Mouse (Mus musculus) intestine, embryonic 15.5 days (tissue): ENCODE measurements at regions not wholly inside any gene's neighbourhood (a gene's known extent, or its start where the extent isn't known, plus 50 kb on each side); places are given as distances from the start of the nearest gene placed in this dataset.
"Not testable (repeated sequence)": the region's sequence is repeated elsewhere in the genome, so short reads cannot be mapped to it uniquely, and the experiment has no call there.

Experiments used
- ATAC-seq: fragments of 200-750 bp; cut with Nextera tagmentation; 2 replicates; pipeline ENCODE4 v1.8.0; 2017; ENCODE audit warnings: moderate TSS enrichment, moderate library complexity
- H3K27ac ChIP-seq: fragments of 300-500 bp; sonication (generic); 2 replicates; pipeline ENCODE4 v1.5.1; 2015; ENCODE audit warnings: mild to moderate bottlenecking, inconsistent platforms
- H3K27me3 ChIP-seq: fragments of 300-500 bp; sonication (generic); replicated peaks from 2 replicates; pipeline ENCODE4 v1.6.1; 2015; ENCODE audit warnings: inconsistent platforms
- H3K36me3 ChIP-seq: fragments of 300-500 bp; sonication (generic); 2 replicates; pipeline ENCODE4 v1.6.1; 2015; ENCODE audit warnings: inconsistent platforms
- H3K4me1 ChIP-seq: fragments of 300-500 bp; sonication (generic); replicated peaks from 2 replicates; pipeline ENCODE4 v1.6.1; 2015; ENCODE audit warnings: inconsistent platforms
- H3K4me2 ChIP-seq: fragments of 300-500 bp; sonication (generic); replicated peaks from 2 replicates; pipeline ENCODE4 v1.6.1; 2015; ENCODE audit warnings: mild to moderate bottlenecking, inconsistent platforms
- H3K4me3 ChIP-seq: fragments of 300-500 bp; sonication (generic); replicated peaks from 2 replicates; pipeline ENCODE4 v1.5.1; 2015; ENCODE audit warnings: inconsistent platforms
- H3K9ac ChIP-seq: fragments of 300-500 bp; sonication (generic); 2 replicates; pipeline ENCODE4 v1.6.1; 2015; ENCODE audit warnings: inconsistent platforms
- H3K9me3 ChIP-seq: fragments of 300-500 bp; sonication (generic); 2 replicates; pipeline ENCODE4 v1.6.1; 2016; ENCODE audit warnings: inconsistent platforms
- WGBS: fragments of 180-500 bp; shearing (Covaris S2); methylation state at CpG from one replicate; pipeline ENCODE4 v1.1.7; 2015; 5-methylcytosine and 5-hydroxymethylcytosine counted together

- no peak overlapping the region for H3K9ac ChIP-seq
- WGBS = 87% methylated on average over 3 of the region's 3 CpGs
- ATAC-seq = no peak
- no peaks in the 10 kb centered on the region for H3K27me3 ChIP-seq
- no peak overlapping the region for H3K4me2 ChIP-seq
- no peaks in the 10 kb centered on the region for H3K9me3 ChIP-seq
- no peaks in the 10 kb centered on the region for H3K36me3 ChIP-seq
- no peaks in the 10 kb centered on the region for H3K4me1 ChIP-seq
- H3K4me3 ChIP-seq = no peak overlapping the region
- no peak overlapping the region for H3K27ac ChIP-seq
Measured at GRCm38 (mm10) chr4:51868250-51868649, 570.8 kb upstream of the Smc2 start.

- not testable (repeated sequence) for H3K9ac ChIP-seq, ATAC-seq
Measured at GRCm38 (mm10) chr4:51868716-51869115, 570.3 kb upstream of the Smc2 start.

GRCm38 (mm10) chr4:51885460-51885859, 553.6 kb upstream of the Smc2 start:
- no peak for ATAC-seq
- 52% methylated on average over 4 of the region's 4 CpGs for WGBS
- no peaks in the 10 kb centered on the region for H3K9me3 ChIP-seq
- H3K9ac ChIP-seq = no peak overlapping the region
- no peaks in the 10 kb centered on the region for H3K36me3 ChIP-seq
- no peaks in the 10 kb centered on the region for H3K4me1 ChIP-seq
- no peak overlapping the region for H3K4me3 ChIP-seq
- H3K27ac ChIP-seq = no peak overlapping the region
- H3K4me2 ChIP-seq = no peak overlapping the region
- no peaks in the 10 kb centered on the region for H3K27me3 ChIP-seq

More at GRCm38 (mm10) chr4:51868716-51869115, 570.3 kb upstream of the Smc2 start:
- not testable (repeated sequence) for H3K9me3 ChIP-seq, H3K4me3 ChIP-seq, H3K27ac ChIP-seq, H3K4me1 ChIP-seq, H3K4me2 ChIP-seq, H3K27me3 ChIP-seq, H3K36me3 ChIP-seq

GRCm38 (mm10) chr4:51889280-51889679, 549.8 kb upstream of the Smc2 start:
- Histone ChIP-seq H3K4me2 (no peak overlapping the region), H3K4me3 (no peak overlapping the region), H3K27ac (no peak overlapping the region), H3K9me3 (no peaks in the 10 kb centered on the region), H3K9ac (no peak overlapping the region), H3K27me3 (no peaks in the 10 kb centered on the region), H3K4me1 (no peaks in the 10 kb centered on the region), H3K36me3 (no peaks in the 10 kb centered on the region)
- 68% methylated on average over 2 of the region's 2 CpGs for WGBS
- ATAC-seq = no peak

GRCm38 (mm10) chr4:51928245-51928644, 510.8 kb upstream of the Smc2 start:
- Histone ChIP-seq H3K9ac (no peak overlapping the region), H3K27me3 (no peaks in the 10 kb centered on the region), H3K4me2 (no peak overlapping the region), H3K36me3 (no peaks in the 10 kb centered on the region), H3K4me3 (no peak overlapping the region), H3K27ac (no peak overlapping the region), H3K4me1 (no peaks in the 10 kb centered on the region), H3K9me3 (no peaks in the 10 kb centered on the region)
- no peak for ATAC-seq

- no peaks in the 10 kb centered on the region for H3K4me1 ChIP-seq
- no peak overlapping the region for H3K9ac ChIP-seq
- 74% methylated on average over 10 of the region's 10 CpGs for WGBS
- no peak overlapping the region for H3K4me2 ChIP-seq
- no peaks in the 10 kb centered on the region for H3K36me3 ChIP-seq
- H3K27me3 ChIP-seq = no peaks in the 10 kb centered on the region
- H3K27ac ChIP-seq = no peak overlapping the region
- H3K4me3 ChIP-seq = no peak overlapping the region
- ATAC-seq = no peak
- no peaks in the 10 kb centered on the region for H3K9me3 ChIP-seq
Measured at GRCm38 (mm10) chr4:51969751-51970150, 469.3 kb upstream of the Smc2 start.

GRCm38 (mm10) chr4:51978962-51979361, 460.1 kb upstream of the Smc2 start:
- H3K9ac ChIP-seq = no peak overlapping the region
- WGBS = 87% methylated on average over 8 of the region's 8 CpGs
- H3K27ac ChIP-seq = no peak overlapping the region
- H3K4me3 ChIP-seq = no peak overlapping the region
- H3K27me3 ChIP-seq = no peaks in the 10 kb centered on the region
- no peaks in the 10 kb centered on the region for H3K36me3 ChIP-seq
- H3K9me3 ChIP-seq = no peaks in the 10 kb centered on the region
- H3K4me2 ChIP-seq = no peak overlapping the region
- ATAC-seq = no peak
- H3K4me1 ChIP-seq = no peaks in the 10 kb centered on the region

- Histone ChIP-seq H3K27ac (no peak overlapping the region), H3K4me2 (no peak overlapping the region), H3K9me3 (no peaks in the 10 kb centered on the region), H3K36me3 (no peaks in the 10 kb centered on the region), H3K4me3 (no peak overlapping the region), H3K9ac (no peak overlapping the region), H3K4me1 (no peaks in the 10 kb centered on the region), H3K27me3 (no peaks in the 10 kb centered on the region)
- ATAC-seq = no peak
- 75% methylated on average over 2 of the region's 2 CpGs for WGBS
Measured at GRCm38 (mm10) chr4:51992482-51992881, 446.6 kb upstream of the Smc2 start.

- Histone ChIP-seq H3K4me2 (no peak overlapping the region), H3K27me3 (no peaks in the 10 kb centered on the region), H3K36me3 (no peaks in the 10 kb centered on the region), H3K4me1 (no peaks in the 10 kb centered on the region), H3K9ac (no peak overlapping the region), H3K4me3 (no peak overlapping the region), H3K9me3 (no peaks in the 10 kb centered on the region), H3K27ac (no peak overlapping the region)
- 46% methylated on average over 11 of the region's 11 CpGs for WGBS
- ATAC-seq = no peak
Measured at GRCm38 (mm10) chr4:52036765-52037353, 402.2 kb upstream of the Smc2 start.

- H3K4me1 ChIP-seq = no peaks in the 10 kb centered on the region
- WGBS = 71% methylated on average over 1 of the region's 1 CpGs
- no peak overlapping the region for H3K9ac ChIP-seq
- ATAC-seq = no peak
- H3K4me2 ChIP-seq = no peak overlapping the region
- H3K9me3 ChIP-seq = no peaks in the 10 kb centered on the region
- H3K27ac ChIP-seq = no peak overlapping the region
- no peaks in the 10 kb centered on the region for H3K36me3 ChIP-seq
- no peak overlapping the region for H3K4me3 ChIP-seq
- no peaks in the 10 kb centered on the region for H3K27me3 ChIP-seq
Measured at GRCm38 (mm10) chr4:52043404-52043803, 395.6 kb upstream of the Smc2 start.

GRCm38 (mm10) chr4:52050948-52051347, 388.1 kb upstream of the Smc2 start:
- Histone ChIP-seq H3K27me3 (no peaks in the 10 kb centered on the region), H3K4me3 (no peak overlapping the region), H3K27ac (no peak overlapping the region), H3K4me1 (no peaks in the 10 kb centered on the region), H3K4me2 (no peak overlapping the region), H3K9me3 (no peaks in the 10 kb centered on the region), H3K36me3 (no peaks in the 10 kb centered on the region), H3K9ac (no peak overlapping the region)
- 78% methylated on average over 4 of the region's 4 CpGs for WGBS
- no peak for ATAC-seq

- ATAC-seq = no peak
- H3K36me3 ChIP-seq = no peaks in the 10 kb centered on the region
- no peak overlapping the region for H3K4me3 ChIP-seq
- no peak overlapping the region for H3K9ac ChIP-seq
- no peak overlapping the region for H3K27ac ChIP-seq
- H3K9me3 ChIP-seq = no peaks in the 10 kb centered on the region
- H3K4me2 ChIP-seq = no peak overlapping the region
- no peaks in the 10 kb centered on the region for H3K27me3 ChIP-seq
- no peaks in the 10 kb centered on the region for H3K4me1 ChIP-seq
Measured at GRCm38 (mm10) chr4:52056031-52056430, 383.0 kb upstream of the Smc2 start.

- Histone ChIP-seq H3K4me2 (no peak overlapping the region), H3K4me1 (no peaks in the 10 kb centered on the region), H3K9ac (no peak overlapping the region), H3K9me3 (no peaks in the 10 kb centered on the region), H3K27me3 (no peaks in the 10 kb centered on the region), H3K27ac (no peak overlapping the region), H3K4me3 (no peak overlapping the region), H3K36me3 (no peaks in the 10 kb centered on the region)
- ATAC-seq = no peak
- WGBS = 74% methylated on average over 3 of the region's 3 CpGs
Measured at GRCm38 (mm10) chr4:52060031-52060430, 379.0 kb upstream of the Smc2 start.
